Mouse (Mus musculus) layer of hippocampus, adult 9-10 months (tissue): ENCODE results near the gene Col26a1.
"Not testable (repeated sequence)": the region's sequence is repeated elsewhere in the genome, so short reads cannot be mapped to it uniquely, and the experiment has no call there.

Experiments
- DNase-seq: peaks from one replicate; pipeline ENCODE4 v3.0.0; 2022; ENCODE audit warnings: low spot score

Gene Col26a1

DNA sequence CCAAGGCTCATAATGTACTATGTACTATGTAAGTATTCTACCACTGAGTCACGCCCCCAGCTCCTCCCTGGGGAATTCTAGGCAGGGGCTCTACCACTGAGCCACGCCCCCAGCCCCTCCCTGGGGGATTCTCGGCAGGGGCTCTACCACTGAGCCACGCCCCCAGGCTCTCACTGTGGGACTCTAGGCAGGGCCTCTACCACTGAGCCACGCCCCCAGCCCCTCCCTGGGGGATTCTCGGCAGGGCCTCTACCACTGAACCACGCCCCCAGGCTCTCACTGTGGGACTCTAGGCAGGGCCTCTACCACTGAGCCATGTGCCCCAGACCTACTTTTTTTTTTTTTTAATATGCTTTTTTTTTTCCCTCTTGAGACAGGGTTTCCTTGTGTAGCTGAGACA lies 129.8 kb downstream of the Col26a1 start:
- not testable (repeated sequence) for DNase-seq

DNA sequence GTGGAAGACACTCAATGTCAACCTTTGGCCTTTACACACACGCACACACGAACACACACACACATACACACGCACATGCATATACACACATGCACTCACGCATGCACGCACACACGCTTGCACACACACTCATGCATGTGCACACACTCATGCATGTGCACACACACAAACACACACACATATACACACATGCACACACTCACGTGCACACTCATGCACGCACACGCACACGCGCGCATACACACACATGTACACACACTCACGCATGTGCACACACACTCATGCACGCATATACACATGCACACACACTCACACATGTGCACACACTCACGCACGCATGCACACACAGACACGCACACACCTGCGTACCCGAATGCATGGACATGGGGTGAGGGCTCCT lies 130.9 kb downstream of the Col26a1 start:
- DNase-seq, result no peak

DNA sequence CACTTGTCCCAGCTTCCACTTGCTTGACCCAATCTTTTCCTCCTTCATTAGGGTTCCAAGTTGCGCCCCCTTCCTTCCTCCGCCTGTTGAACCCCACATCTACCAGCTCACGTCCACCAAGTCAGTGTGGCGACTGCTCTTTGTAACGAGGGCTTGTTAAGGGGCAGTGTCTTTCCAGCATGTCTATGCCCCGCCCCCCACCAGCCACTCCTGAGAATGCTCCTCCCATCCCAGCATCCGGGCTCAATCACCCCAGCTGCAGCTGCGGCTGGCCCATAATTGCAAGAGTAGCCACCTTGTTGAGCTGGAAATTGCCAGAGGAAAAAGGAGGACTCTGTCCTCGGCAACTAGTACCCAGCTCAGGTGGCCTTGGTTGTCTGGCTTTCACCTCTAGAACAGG lies 136.4 kb downstream of the Col26a1 start:
- DNase-seq, result no peak

DNA sequence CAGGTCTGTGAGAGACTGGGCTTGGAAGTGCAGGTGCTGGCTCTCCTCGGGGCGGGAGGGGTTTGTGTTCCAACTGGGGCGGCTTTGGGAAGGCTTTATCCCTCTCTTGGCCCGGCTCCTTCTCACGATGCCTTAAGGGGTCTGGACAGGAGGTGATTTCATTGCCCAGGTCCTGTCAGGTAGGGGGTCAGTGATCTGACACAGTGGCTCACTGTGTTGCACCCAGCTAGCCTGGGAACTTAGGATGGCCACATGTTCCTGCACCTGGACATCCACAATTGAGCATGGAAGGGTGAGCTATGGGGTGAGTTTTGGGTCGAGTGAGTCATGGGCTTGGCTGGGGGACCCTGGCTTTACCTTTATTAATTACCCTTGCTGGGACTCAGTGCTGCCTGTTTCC lies 144.1 kb downstream of the Col26a1 start:
- no peak for DNase-seq

DNA sequence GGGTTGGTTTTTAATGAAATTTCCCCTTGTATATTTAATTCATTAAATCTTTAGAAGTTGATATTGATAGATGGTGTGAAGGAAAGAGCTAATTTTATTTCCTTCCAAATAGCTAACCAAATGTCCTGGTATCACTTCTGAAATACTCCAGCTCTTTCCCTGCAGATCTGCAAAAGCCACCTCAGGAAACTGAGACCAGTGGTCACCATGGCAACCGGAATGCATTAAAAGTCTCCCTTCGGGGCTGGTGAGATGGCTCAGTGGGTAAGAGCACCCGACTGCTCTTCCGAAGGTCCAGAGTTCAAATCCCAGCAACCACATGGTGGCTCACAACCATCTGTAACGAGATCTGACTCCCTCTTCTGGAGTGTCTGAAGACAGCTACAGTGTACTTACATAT lies 156.7 kb downstream of the Col26a1 start:
- not testable (repeated sequence) for DNase-seq

DNA sequence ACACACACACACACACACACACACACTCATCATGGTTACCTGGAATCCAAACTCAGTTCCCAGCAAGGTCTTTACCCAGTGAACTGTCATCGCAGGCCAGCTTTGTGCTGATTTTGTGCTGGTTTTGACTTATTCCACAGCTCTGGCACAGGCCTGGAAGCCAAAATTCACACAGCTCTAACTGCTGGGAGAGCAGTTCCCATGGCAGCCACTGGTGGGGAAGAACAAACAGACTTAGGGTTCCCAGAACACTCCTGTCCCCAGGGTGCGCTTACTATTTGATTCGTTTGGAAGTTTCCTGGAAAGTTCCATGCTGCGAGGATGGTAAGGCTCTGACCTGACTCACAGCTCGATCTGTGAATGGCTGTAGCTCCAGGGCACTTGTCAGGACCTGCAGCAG lies 161.4 kb downstream of the Col26a1 start:
- no peak for DNase-seq

DNA sequence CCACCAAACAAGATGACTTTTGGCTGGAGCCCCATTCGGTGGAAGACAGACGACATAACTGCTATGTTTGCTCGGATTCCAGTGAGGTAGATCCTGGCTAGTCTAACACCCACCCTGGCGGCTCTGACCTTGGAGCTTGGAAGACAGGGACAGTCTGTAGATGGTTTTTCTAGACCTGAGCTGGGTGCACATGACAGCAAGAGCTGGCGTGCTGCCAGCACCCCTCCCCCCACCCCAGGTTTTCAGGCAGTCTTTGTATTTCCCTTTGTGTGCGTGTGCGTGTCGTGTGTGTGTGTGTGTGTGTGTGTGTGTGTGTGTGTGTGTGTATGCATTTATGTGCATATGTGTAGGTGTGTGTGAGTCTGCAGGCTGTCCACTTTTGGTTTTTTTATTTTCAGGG lies 164.4 kb downstream of the Col26a1 start:
- DNase-seq, result no peak

DNA sequence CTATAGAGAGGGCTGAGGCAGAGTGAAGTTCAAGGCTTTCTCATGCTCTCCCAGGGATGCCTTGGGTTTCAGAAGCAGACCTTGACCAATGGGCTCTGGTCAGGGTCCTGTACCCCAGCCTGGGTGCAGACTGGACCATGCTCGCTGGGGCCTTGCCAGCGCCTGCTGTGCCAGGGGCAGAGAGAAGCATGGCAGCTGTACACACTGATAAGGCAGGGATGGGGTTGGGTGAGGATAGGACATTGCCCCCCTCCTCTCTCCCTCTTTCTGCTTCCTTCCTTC lies 165.5 kb downstream of the Col26a1 start:
- DNase-seq, result no peak

DNA sequence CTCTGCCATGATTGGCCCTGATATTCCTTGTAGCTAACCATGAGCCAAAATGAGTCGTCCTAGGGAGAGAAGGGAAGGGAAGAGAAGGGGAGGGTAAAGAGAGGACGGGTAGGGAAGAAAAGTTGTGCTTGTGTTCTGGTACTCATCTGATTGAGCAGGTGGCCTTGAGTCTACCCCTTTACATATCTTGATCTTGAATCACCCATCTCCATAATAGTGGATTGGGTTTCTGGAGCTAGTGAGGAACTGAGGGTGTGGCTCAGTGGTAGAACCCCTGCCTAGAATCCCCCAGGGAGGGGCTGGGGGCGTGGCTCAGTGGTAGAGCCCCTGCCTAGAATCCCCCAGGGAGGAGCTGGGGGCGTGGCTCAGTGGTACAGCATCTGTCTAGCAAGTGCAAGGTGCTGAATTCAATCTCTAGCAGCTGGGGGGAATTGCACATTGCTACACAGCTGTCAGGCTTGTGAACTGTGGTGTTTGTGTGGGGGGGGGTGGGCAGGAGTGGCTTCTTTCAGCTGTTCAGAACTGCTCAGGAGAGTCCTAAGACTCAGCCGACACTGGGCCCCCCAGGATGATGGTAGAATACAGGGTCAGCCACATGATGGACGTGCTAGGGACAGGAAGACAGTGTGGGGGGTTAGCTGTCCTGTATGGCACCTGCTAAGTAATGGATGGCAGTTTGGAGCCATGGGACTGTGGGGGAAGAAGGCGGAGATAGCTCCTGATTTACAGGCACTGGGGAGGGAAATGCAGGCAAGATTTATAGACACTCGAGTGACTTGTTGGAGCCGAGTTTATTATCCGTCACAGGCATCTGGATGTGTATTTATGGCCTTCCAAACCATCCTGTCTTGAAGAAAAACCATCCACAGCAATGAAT lies 166.1 kb downstream of the Col26a1 start:
- no peak for DNase-seq

DNA sequence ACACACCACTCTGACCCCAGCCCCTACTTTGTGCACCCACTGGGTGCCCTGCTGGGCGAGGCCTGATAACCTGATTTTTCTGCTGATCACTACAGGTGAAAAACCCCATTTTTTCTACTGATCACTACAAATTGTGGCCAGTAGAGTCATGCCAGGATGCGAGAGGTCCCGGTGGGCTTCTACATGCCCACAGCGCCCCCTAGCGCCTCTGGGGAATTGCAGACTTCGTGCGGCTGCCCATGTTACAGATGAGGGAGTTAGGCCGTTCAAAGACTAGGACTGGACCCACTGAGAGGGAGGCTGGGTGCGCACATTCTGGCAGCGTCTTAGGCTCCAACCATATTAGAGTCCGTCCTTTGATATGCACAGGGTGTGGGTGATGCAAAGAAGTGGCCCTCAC lies 168.1 kb downstream of the Col26a1 start:
- no peak for DNase-seq

DNA sequence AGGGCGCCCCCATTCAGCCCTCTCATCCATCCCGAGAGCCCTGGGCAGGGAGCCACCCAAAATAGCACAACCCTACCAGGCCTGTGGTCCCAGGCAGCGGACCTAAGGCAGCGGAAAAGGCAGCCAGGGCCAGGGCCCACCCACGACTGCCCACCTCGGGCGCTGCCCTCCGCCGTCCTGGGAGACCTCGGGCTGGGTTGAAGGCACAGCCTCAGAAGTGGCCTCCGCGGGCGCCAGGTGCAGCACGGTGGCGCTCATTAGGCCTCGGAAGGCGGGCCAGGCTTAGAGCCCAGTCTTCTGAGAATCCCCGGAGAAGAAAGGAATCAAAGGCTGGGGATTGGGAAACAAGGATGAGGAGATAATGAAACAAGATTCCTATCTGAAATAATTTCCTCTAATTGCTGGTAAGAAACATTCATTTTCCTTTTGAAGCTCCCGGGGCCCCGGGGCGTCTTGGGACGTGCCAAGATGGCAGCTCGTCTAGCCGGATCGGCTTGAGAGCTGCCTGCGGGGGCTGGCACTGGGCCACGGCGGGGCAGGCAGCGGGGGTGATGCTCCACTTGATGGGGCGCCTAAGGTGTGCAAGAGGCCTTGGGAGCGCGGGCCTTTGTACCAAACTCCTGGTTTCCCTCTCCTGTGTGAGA lies 168.7 kb downstream of the Col26a1 start:
- no peak for DNase-seq

DNA sequence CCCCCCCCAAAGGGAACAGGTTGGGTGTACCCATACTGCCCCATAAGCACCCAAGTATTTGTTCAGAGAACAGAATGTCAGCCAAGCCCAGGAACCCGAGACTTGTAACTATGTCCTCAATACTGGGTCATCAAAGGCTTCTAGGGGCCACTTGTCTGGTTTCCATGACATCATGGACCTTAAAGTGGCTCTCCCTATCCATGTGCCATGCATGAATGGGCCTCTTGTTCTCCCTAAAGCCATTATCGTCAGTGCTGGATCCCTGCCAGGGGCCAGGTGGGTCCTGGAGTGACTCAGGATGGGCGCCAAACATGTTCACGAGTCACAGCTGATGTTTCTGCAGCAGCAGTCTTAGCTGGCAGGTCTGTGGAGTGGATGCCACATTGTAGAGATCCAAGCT lies 172.3 kb downstream of the Col26a1 start:
- no peak for DNase-seq

DNA sequence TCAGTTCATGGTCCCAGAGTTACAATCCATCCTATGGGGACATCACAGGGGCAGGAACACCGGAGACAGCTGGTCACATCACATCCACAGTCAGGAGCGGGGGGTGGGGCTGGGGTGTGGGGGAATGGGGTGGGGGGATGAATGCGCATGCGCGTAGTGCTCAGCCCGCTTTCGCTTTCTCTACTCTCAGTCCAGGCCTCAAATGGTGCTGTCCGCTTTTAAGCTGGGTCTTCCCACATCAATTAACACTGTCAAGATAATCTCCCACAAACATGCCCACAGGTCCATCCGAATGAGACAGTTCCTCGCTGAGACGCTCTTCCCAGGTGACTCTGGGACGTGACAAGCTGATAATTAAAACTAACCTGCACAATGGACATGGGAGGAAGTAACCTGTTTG lies 174.9 kb downstream of the Col26a1 start:
- no peak for DNase-seq

DNA sequence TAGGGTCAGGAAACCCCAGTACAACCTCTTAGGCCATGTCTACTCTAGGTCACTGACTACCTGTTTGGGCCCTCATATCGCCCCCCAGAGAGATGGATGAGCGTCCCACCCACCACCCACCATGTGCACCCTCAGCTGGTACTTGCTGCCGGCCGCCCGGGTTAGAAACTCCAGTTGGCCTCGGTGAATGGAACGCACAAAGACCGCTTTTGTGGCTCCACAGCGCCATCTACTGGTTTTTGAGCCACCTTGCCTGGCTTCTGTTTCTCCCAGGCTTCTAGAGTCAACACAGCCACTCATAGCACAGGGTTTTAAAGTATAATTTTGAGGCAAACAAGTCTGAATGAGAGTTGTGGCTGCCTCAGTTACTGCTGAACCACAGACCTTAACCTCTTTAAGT lies 176.2 kb downstream of the Col26a1 start:
- DNase-seq, result peak; percentile 26

DNA sequence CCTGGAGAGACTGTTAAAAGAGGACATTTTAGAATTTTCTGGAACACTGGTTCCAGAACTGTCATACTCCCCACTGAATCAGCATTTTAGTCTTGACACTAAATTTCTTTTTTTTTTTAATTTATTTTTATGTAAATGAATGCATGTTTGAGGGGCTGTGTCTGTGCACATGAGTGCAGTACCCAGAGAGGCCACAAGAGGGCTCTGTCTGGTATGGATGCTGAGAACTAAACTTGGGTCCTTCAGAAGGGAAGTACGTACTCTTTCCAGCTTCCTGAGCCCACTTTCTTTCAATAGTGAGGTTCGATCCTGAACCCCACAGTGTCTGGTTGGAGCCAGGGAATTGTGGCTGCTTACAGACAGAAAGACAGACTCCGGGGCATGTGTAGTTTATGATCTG lies 177.5 kb downstream of the Col26a1 start:
- DNase-seq, result no peak

DNA sequence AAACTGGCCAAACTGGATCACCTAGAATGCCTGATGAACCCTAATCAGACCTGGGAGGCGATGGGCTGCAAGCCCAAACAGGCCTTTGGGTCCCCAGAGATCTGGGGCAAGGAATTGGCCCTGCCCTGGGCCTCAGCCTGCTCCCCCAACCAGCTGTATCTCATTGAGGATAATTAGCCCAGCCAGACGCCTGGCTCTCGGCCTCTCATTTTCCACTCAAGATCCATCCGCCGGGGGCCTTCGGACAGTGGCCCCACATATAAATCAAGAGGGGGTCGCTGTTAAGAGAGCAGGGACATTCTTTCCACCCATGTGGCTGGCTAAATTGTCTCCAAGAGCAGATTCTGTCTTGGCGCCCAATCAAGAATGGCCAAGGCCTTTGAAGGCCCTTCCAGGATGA lies 178.9 kb downstream of the Col26a1 start:
- DNase-seq, result no peak

DNA sequence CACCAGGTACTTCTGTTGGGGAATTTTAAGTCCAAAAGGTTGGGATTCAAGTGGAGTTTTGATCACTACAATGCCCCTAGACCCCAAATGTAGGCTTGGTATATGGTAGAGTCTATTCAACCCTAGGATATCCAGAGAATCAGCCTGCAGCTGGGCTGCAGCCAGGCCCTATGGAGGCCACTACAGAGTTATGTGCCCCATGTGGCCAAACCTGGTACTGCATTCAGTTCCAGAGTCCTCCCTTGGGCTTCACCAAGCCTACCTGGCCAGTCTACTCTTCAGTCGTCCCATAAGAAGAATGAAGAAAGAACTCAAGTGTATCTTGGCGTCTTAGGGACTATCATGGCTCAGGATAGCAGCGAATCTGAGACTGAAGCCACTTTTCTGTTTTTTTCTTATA lies 179.3 kb downstream of the Col26a1 start:
- DNase-seq, result peak; percentile 20

DNA sequence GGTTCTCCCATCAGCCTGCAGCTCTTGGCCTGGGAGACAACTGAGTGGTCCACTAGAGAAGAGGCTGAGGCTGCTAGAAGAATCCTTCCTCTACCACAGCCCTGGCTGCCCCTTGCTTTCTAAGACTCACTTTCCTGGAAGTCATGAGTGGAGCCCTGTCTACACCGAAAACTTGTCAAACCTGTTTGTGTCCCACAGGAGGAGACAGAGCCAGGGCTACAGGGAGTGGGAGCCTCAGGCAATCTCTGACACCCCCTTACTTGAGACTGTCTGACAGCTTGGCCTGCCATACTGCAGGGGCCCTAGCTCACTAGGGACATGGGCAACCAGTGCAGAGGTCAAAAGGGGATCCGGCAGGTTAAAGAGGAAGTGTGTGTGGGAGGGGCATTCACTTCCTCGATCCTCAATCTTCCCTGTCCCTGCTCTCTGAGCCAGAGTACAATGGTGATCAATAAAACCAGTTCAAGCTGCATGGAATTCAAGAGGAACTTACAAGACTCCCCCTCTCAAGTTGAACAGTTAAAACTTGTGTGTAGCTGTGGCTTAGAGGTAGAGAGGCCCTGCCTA lies 180.8 kb downstream of the Col26a1 start:
- DNase-seq, result no peak

DNA sequence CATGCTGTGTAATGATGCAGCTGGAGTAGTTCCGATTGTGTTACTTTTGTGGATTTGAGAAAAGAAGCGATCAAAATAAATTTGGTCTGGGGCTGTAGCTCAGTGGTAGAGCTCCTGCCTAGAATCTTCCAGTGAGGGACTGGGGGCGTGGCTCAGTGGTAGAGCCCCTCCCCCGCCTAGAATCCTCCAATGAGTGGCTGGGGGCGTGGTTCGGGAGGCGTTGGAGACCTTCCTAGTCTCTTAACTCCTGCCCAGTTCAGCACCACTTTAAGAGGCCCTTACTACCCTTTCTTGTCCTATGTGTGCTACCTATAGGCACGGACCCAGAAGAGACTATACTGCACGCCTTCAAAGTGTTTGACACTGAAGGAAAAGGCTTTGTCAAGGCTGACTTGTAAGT lies 185.4 kb downstream of the Col26a1 start:
- DNase-seq, result no peak

DNA sequence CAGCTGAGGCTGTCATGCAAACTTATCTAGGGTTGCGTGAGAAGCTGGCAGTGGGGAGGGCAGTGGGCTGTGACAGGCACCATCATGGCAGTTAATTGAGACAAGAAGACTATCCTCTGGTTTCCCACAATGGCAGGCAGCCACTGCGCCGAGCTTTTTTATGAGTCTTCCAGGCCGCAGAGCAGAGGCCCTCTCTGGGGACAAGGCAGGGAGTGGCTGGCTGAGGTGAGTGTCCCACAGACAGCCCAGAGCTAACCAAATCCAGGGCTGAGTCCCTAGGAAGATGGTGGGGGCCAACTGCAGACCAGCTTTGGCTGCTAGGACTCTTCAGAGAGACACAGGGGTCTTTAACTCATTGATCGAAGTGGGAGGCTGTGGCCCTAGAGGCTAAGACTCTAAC lies 186.5 kb downstream of the Col26a1 start:
- no peak for DNase-seq

DNA sequence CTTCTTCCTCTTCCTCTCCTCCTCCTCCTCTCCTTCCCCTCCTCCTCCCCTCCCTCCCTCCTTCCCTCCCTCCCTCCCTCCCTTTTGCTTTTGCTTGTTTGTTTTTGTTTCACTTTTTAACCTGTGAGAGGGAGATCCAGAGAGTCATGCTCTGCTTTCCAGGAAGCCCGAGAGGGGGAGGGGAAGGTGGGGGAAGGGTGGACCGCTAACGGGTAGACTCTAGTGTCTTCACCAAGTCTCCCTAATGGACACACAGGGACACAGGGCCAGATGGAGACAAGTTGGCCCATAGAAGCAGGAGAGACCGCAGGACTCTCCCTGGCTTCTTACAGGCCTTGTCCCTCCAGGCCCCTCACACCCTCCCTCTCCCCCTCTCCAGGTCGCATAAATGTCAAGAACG lies 188.0 kb downstream of the Col26a1 start:
- no peak for DNase-seq

DNA sequence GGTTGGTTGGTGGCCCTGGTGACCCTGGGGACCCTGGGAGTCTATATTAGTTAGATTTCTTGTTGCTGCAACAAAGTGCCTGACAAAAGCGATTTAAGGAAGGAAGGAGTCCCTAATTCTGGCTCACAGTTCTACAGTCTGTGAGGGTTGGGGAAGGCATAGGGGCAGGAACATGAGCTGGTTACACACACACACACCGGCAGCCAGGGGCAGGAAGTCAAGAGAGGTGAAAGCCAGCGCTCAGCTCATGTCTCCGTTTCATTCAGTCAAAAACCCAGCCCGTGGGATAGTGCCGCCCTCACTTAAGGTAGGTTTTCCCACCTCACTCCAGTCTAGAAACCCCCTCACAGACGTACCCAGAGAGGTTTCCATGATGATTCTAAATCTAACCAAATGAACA lies 189.6 kb downstream of the Col26a1 start:
- no peak for DNase-seq

DNA sequence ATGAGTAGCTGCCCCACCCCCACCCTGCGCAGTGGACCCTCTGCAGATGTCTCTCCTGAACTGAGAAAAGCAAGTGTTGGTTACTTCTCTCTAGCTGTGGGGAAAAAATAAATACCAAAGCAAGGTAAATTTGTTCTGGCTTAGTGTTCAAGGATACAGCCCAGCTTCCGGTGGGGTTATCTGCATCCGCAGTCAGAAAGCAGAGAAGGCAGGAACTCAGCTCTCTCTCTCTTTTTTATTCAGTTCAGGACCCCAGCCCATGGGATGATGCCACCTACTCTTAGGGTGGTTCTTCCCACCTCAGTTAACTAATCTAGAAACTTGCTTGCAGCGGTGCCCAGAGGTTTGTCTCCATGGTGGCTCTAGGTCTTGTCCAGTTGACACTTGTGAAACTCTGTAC lies 190.2 kb downstream of the Col26a1 start, which contains the start of gene Myl10:
Gene Myl10 (plus strand): TSS at position 363 of the 400 bp plus-strand sequence.
- no peak for DNase-seq
